Mouse (Mus musculus): ENCODE measurements around the gene Dhx33.

The Dhx33 gene

DNA sequence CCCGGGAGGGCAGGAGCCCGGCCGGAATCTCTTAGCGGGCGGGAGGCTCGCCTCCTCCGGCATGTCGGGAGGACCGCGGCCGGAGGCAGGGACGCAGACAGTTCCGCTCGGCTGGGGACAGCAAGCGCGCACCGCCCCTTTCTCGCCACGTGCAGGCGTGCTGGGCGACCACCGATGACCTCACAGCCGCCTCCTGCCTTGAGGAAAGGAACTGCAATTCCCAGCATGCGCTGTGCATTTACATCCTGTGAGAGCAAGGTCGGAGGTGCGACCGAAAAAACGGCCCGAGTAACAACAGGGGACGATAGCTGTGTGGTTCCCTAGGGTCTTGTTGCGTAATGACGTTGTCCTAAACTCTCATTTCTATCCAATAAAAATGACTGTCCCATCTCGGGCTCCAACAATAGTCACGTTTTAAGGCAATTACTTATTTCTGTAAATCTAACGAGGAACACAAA, at the start of gene Dhx33:
Gene Dhx33, minus strand, starts transcription at position 122 of the 458 bp plus-strand sequence.
- in situ Hi-C loops (cut with MseI, MboI), result no loop called here

GRCm38 (mm10) chr11:71052554-71052953, 48.3 kb upstream of the Dhx33 start:
- in situ Hi-C loops (cut with MseI, MboI), result loop anchor here in 1 of 2 experiments (10.0 kb wide), 1 partner anchor 62 kb away; no protein-coding TSS in a partner anchor

DNA sequence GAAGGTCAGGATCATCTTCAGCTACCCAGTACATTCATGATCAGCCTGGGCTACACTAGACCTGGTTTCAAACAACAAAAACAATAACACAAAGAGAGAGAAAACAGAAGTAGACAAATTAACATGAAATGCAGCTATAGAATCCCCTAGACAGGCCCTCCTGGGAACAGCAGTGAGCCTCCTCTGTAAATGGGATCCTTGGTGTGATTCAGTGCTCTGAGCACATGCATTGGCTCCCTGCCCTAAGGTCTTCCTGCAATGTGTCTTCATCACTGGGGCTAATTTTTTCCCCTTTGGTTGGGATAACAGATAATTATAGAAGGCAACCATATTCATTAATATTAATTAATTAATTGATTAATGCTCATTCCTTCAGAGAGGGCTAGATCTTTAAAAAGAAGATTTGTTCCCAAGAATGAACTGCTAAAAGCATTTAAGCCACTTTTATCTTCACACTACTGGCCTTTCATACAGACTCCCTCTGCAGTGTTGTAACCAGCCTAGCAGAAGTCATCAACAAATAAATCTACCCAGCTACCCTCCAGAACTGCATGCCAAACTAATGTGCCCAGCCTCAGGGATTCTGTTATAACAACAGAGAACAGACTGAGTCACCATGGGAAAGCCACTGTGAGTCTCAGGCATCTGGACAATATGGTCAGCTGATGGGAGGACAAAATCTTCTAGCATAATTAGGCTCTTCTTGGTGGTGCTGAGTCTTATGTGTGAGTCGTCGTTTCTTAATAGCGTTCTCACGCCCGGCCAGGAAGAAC, 35.5 kb upstream of the Dhx33 start:
- in situ Hi-C loops (cut with MseI, MboI), result no loop called here

DNA sequence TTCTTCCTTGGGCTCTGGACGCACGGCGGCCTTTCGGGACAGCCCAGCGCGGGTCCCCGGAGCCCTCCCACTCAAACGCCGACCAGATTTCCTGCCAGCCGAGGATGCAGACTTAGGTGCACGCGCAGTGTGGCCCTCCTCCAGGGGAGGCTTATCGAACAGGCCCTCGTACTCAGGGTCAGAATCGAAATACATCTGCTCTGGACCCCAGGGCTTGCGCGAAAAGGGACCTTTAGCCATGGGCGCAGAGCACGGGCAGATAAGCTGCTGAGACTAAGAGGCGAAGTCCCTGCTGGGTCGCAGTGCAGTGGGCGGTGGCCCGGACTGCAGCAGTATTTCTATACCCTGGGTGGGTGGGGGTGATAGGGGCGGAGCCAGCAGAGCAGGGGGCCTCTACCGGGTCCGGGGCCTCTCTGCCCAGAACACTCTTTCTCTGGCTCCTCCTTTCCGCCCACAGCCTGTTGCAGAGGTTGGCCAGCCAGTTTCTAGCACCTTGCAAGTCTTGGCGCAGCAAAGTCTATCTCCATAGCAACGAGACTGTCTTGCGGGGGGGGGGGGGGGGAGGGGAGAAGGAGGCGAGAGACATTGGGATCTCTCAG, 29.0 kb upstream of the Dhx33 start, which contains the start of gene 6330403K07Rik:
Gene 6330403K07Rik, minus strand, starts transcription at position 351 of the 599 bp plus-strand sequence.
- in situ Hi-C loops (cut with MseI, MboI), result no loop called here

DNA sequence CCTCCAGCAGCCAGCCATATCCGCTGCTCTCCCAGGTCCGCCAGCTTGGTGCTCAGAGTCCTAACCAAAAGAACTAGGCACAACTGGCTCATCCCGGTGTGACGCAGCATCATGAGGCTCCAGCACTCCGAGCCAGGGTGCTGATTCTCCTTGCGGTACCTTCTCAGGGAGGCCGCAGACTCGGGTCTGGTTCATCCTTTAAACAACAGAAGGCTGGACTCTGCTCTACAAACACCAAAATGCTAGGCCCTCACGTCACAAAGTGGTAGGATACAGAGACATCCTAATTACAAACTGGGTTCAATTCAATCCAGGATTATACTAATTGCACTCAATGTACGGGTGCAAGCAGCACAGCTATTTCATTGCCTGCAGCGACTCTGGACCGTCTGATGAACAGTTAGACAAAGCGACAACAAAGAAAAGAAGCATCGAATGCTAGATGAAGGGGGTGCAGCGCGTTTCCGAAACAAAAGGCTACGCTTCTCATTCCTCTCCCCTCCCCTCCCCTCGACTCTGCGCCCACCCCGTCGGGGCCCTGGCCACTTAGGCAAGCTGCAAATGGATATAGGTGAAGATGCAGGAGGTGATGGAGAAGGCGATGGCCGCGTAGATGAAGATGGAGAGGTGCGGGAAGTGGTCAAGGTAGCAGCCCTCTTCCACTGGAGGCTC, 28.4 kb upstream of the Dhx33 start:
- in situ Hi-C loops (cut with MseI, MboI), result no loop called here

DNA sequence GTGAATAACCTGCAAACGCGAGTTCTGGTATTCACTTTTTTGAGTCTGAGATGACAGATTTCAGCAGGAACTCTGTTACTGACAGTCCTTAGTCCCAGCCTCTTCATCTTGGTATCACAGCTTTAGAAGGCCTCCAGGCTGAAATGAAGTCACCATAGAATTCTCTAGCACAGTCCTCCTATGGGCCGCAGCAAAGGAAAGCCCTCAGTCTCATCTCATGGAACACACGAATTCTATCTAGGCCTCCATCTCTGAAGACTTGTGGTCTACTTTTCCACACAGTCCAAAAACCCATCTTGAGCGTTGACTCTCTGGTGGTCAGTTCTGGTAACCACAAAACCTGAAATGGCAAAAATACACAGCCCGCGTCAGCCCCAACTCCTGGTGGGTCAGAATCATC, 27.8 kb upstream of the Dhx33 start:
- in situ Hi-C loops (cut with MseI, MboI), result no loop called here

GRCm38 (mm10) chr11:71029403-71030118, 25.3 kb upstream of the Dhx33 start:
- in situ Hi-C loops (cut with MseI, MboI), result no loop called here

DNA sequence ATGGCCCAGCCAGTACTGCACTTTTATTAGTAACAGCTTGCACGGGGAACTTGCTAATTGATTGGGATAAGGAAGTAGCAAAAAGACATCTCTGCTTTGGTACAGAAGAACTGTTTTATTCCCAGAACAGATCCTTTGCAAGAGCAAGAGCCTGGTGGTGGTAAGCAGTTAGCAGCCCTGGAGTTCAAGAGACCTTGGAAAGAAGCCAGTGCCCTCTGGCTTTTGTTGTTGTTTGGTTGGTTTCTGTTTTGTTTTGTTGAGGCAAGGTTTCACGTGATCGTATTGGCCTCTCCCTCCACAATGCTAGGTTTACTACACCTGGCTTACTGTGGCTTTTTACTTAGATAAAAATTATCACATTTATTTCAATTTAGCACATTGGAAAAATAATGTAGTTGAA, 24.0 kb upstream of the Dhx33 start:
- in situ Hi-C loops (cut with MseI, MboI), result no loop called here

DNA sequence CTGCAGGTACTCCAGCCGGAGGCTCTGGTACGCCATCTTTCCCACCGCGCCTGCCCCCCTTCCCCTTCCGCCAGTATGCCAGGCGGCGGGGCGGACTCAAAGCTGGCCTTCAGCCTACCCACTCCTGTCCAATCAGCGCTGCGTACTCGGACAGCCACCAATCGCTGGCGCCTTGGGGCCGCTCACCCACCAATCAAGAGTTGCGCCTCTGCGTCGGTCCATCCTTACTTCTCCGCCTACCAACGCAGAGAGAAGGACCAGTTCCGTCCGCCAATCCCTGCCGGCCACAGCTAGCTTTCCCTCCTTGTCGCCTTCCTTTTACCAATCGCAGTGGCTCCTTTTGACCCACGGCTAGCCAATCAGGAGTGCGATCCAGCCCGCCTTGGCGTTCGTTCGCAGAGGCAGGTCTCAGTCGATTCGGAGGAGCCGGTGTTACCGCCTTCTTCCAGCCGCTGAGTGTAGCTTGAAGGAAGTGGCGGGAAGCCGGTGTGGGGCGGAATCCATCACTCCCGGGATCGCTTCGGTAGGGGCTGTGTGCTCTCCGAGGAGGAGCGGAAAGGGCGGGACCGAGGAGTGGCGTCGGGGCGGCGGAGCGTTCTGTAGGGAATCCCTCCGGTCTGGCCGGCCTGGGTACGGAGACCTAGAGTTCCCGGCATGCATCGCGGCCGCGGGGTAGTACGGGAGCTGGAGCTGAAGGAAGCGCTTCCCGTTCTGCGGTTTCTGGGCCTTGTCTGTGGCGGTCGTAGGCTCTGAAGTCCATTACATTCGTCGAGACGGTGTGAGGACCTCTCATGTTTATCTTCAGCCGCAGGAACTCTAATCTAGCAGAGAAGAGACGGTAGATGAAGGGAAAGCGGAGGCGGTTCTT, 15.2 kb upstream of the Dhx33 start, which contains the start of the genes Mis12 and Derl2:
Gene Mis12, plus strand, starts transcription at position 411 of the 868 bp plus-strand sequence.
Gene Derl2, minus strand, starts transcription at position 641 of the 868 bp plus-strand sequence.
- in situ Hi-C loops (cut with MseI, MboI), result no loop called here

DNA sequence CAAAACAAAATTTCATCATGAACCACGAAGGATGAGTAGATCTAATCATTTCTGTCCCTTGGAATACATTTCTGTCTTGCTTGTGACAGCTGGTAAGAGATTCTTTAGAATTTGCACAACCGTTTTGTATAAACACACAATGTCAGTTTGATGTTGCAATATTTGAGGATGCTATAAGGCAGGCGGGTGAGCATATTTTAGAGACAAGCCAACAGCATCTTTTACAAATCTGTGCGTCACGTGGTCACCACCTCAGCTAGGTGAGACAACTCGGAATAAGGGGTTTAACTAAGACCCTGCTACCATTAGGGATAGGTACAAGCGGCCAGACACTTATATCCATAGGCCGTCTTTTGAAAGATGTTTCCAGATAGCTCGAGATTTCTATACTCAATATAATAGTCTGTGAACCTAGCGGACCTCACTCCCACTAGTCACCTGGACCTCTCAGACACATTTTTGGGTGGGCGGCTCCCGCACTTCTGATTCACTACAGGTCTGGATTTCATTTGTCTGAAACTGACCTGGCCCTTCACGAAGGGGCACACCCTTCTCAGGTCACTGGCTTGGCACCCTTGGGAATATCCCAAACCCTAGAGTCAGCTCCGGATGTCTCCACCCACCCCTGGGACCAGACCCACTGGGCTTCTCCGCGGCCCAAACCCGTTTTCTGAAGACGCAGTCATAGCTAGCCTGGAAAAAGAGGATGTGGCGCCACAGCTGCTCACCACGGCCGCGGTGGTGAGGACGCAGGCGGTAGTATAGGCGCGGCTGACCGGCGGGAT, 14.4 kb upstream of the Dhx33 start:
- in situ Hi-C loops (cut with MseI, MboI), result no loop called here

GRCm38 (mm10) chr11:71017051-71017450, 12.8 kb upstream of the Dhx33 start:
- in situ Hi-C loops (cut with MseI, MboI), result no loop called here

DNA sequence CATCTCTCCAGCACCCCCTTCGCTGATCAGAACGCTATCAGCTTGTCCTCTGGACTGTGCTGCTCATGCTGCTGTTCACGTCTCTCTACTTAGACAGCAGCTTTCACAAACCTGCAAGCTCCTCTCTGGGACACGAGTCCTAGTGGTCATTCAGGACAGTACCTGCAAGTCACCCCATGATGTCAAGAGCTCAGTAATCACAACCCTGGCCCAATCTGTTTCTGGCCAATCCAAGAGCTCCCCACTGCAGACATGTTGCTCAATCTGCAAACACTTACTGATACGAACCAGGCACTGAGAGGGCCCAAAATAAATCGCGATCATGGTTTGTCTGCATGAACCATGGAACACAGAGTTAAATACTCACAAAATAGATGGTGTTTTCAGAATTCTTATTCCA, 8.5 kb upstream of the Dhx33 start:
- in situ Hi-C loops (cut with MseI, MboI), result no loop called here

DNA sequence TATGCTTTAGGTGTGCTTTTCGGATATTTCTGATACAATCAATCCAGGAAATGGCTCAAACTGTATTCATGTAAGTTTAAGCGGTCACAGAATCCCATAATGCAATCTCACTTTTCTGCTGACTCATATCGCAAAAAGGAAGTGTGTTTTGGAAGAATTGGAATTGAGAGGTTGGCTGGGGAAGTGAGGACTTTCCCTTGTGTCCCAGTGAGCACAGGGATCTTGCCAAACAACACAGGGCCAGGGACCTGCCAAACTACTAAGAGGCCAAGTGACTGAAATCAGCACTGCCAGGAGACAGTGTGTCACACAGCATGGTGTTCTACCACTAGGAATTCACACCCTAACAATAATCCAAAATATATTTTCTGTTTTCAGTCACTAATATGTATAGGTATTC, 4.1 kb upstream of the Dhx33 start:
- in situ Hi-C loops (cut with MseI, MboI), result no loop called here

DNA sequence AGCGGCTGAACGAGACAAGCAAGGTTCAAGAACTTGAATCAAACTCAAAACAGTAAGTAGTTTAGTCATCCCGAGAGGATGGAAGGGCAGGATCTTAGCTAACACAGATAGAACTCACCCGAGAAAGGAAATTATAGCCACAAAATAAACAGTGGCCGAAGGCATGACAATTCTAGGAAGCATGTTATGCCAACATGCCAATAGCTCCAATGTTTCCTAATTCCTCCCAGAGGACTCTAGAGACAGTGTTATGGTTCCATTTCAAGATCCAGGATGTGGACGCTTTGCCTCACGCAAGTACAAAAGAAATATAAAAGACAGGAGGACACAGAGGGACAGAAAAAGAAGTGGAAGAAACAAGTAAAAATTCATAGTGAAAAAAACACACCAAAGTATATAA, 3.6 kb upstream of the Dhx33 start:
- in situ Hi-C loops (cut with MseI, MboI), result no loop called here

DNA sequence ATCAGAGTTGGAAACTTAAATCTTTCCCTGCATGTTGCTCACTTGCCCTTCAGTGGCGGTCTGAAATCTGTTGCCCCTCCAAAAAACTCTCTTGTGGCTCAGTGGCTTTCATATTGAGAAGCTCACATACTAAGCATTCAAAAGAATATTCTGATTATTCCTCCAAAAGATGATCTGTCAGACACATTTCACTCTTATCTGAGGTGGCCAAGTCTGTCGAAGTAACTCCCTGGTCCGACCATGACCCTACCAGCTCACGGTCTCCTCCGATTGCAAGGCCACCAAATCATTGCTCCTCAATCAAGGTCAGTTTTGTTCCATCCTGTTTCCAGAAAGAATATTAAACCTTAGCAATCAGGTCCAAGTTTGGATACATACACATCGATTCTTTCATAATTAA, 2.8 kb upstream of the Dhx33 start:
- in situ Hi-C loops (cut with MseI, MboI), result no loop called here

DNA sequence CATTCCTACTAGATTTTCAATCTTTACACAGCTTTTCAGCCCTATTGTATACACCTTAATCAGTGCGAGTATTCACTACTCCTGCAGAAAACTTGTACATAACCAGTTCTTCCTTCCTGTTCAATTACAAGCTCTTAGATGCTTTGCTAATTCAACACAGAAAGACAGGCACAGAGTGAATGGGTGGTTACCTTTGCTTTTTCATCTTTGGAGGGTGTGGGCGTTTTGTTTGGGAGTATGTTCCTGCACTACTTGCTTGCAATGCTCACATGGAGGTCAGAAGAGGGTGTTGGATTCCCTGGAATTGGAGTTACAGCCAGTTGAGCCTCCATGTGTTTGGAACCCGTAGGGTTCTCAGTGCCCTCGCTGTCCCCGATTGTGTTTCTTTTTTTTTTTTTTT, 809 bp upstream of the Dhx33 start:
- in situ Hi-C loops (cut with MseI, MboI), result no loop called here

- in situ Hi-C loops (cut with MseI, MboI), result no loop called here
These were observed 474 bp downstream of the Dhx33 start for GRCm38 (mm10) chr11:71003611-71004315.

DNA sequence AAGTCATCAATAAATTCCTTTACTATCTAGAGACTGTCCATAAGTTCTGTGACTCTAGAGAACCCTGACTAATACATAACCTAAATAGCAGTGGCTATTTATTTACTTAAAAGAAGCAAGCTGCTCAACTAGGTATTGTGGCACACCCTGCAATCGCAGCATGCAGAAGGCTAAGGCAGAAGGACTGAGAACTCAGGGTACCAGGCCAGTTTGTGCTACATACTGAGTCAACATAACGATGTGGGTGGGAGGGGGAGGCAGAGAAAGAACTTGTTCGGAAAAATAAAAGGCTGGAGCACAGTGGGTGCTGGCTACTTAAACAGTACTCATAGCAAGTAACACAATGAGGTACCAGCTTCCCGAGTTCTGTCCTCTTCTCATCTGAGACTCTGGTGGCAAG, 3.1 kb downstream of the Dhx33 start:
- in situ Hi-C loops (cut with MseI, MboI), result no loop called here

DNA sequence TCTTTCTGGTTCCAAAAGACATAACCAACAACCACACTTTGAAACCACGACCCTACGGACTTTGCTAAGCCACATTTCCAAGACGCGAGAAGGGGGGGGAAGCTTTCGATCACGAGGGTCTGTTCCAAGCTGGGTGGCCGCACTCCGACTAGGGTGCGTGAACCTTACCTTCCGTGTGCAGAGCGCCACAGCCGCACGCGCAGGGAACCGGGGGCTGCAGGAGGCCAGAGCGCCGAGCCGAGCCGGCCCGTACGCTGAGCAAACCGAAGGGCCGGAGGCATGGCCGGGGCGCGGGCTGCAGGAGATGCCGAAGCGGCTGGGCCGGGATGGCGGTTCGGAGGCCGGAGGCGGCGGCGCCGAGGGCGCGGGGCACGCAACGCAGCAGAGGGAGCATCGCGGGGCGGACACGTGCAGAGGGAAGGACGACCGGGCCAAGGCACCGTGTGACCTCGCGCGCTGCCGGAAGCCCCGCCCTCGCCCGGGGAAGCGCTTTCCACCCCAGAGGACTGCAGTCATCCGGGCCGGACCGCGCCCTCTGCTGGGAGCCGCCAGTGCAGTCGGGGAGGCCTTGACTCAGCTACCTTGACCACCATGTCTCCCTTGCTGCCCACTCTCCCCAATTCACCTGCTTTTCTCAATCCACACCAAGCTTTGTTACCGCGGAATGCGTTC, 21.5 kb downstream of the Dhx33 start, which contains the start of gene C1qbp:
Gene C1qbp, minus strand, starts transcription at position 470 of the 672 bp plus-strand sequence.
- in situ Hi-C loops (cut with MseI, MboI), result no loop called here

Data from mouse trophoblast stem cell (cell line).